Mouse (Mus musculus): ENCODE measurements around the gene Adam11. TPM values are rescaled to one million over a fixed set of nuclear protein-coding genes. Genes with fewer than 3 reads are reported as not detected.

Adam11 gene
- polyA plus RNA-seq, 1 experiment from 2014 or later = 5.3 TPM

DNA sequence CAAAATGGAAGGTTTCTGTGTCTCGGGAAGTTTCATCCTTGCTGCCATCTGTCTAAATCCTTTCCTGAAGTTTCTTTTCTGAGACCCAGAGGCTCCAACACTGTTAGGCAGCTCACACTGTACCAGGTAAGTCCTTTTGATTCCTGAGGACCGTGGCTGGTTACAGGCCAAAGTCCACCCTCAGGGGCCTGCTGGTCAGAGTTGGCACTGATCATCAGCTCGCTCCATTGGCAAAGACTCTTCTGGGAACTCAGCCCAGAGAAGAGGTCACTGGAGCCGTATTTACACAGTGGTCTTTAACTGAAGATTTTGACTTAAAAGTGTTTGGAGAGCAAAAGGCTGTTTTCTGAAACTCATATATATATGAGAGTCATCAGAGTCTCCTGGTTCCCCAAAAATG is 12.9 kb upstream of the Adam11 start:
- Histone ChIP-seq H3K36me3 (ENCODE audit: control insufficient read depth, insufficient read depth) (no peaks in the 10 kb centered on the region), H3K27me3 (ENCODE audit: control insufficient read depth, insufficient read depth, low read length) (no peaks in the 10 kb centered on the region; the same call in 1 of the 2 replicates), H3K9me3 (replicated peaks; ENCODE audit: control insufficient read depth, low read length) (no peaks in the 10 kb centered on the region), H3K4me1 (ENCODE audit: control insufficient read depth, insufficient read depth, low read length) (no peaks in the 10 kb centered on the region), H3K27ac (ENCODE audit: low read length) (no peak overlapping the region), H3K4me2 (ENCODE audit: low read depth, low read length) (no peak overlapping the region), H3K4me3 (ENCODE audit: low read length) (no peak overlapping the region), H3K9ac (ENCODE audit: low read length) (no peak overlapping the region)
- 57% methylated on average over 4 of the region's 4 CpGs for WGBS
- no peak for ATAC-seq (replicated peaks; ENCODE audit: extremely low read depth, insufficient read depth, low FRiP score)

DNA sequence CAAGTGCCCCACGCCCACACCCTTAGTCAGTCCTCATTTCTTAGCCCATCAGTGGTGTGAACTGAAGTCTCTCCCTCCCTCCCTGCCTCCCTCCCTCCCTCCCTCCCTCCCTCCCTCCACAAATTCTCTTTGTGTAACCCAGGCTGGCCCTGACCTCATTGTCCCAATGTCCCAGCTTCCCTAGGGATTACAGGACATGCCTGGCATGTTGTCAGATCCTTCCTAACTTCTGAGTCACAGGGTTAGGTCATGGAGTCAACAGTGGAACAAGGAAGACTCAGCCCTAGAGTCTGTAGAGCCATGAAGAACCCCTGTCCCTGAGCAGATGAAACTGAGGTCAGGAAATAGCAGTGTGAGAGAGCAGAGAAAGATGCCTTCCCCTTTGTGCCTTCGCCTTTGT is 11.5 kb upstream of the Adam11 start:
- H3K27ac ChIP-seq (ENCODE audit: low read length) = no peak overlapping the region
- no peak overlapping the region for H3K9ac ChIP-seq (ENCODE audit: low read length)
- no peak overlapping the region for H3K4me3 ChIP-seq (ENCODE audit: low read length)
- no peak for ATAC-seq (replicated peaks; ENCODE audit: extremely low read depth, insufficient read depth, low FRiP score)
- H3K4me2 ChIP-seq (ENCODE audit: low read depth, low read length) = no peak overlapping the region
- H3K4me1 ChIP-seq (ENCODE audit: control insufficient read depth, insufficient read depth, low read length) = peaks cover 11% of the 10 kb centered on the region
- no peaks in the 10 kb centered on the region; the same call in 1 of the 2 replicates for H3K27me3 ChIP-seq (ENCODE audit: control insufficient read depth, insufficient read depth, low read length)
- whole genome bisulfite sequencing = 84% methylated on average over 2 of the region's 2 CpGs
- no peaks in the 10 kb centered on the region for H3K9me3 ChIP-seq (replicated peaks; ENCODE audit: control insufficient read depth, low read length)
- no peaks in the 10 kb centered on the region for H3K36me3 ChIP-seq (ENCODE audit: control insufficient read depth, insufficient read depth)

DNA sequence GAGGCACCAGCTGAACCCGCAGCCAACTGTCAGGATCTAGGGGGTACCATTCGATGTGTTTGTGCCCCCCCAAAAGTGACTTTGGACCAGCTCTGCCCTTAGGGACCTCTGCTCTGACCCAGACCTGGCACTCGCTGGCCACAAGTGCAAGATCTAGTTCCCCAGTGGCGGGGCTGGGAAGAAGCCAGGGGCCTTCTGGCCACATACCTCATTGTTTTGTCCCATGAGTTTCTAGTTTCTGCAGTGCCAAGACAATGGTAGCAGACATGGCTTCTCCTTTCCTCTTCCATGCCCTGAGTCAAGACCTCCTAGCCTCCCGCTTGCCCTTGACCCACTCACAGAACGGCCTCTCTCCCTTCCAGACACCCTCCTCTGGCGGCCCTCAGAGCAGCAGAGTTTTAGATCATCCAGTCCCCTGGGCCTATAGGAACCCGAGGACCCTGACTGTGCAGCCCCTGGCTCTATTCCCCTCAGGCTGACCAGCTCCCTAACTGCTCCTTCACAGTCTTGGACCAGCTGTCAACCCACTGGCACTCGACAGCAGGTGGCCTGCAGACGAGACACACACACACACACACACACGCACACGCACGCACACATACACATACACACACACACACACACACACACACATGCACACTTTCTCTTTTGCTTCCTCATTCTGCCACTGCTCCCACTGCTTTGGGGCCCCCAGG is 8.2 kb upstream of the Adam11 start:
- no peak overlapping the region for H3K4me2 ChIP-seq (ENCODE audit: low read depth, low read length)
- ATAC-seq (replicated peaks; ENCODE audit: extremely low read depth, insufficient read depth, low FRiP score) = no peak
- H3K9ac ChIP-seq (ENCODE audit: low read length) = no peak overlapping the region
- H3K9me3 ChIP-seq (replicated peaks; ENCODE audit: control insufficient read depth, low read length) = no peaks in the 10 kb centered on the region
- 62% methylated on average over 13 of the region's 13 CpGs for WGBS
- no peaks in the 10 kb centered on the region for H3K36me3 ChIP-seq (ENCODE audit: control insufficient read depth, insufficient read depth)
- no peak overlapping the region for H3K4me3 ChIP-seq (ENCODE audit: low read length)
- no peaks in the 10 kb centered on the region; the same call in 1 of the 2 replicates for H3K27me3 ChIP-seq (ENCODE audit: control insufficient read depth, insufficient read depth, low read length)
- peaks cover 12% of the 10 kb centered on the region for H3K4me1 ChIP-seq (ENCODE audit: control insufficient read depth, insufficient read depth, low read length)
- no peak overlapping the region for H3K27ac ChIP-seq (ENCODE audit: low read length)

DNA sequence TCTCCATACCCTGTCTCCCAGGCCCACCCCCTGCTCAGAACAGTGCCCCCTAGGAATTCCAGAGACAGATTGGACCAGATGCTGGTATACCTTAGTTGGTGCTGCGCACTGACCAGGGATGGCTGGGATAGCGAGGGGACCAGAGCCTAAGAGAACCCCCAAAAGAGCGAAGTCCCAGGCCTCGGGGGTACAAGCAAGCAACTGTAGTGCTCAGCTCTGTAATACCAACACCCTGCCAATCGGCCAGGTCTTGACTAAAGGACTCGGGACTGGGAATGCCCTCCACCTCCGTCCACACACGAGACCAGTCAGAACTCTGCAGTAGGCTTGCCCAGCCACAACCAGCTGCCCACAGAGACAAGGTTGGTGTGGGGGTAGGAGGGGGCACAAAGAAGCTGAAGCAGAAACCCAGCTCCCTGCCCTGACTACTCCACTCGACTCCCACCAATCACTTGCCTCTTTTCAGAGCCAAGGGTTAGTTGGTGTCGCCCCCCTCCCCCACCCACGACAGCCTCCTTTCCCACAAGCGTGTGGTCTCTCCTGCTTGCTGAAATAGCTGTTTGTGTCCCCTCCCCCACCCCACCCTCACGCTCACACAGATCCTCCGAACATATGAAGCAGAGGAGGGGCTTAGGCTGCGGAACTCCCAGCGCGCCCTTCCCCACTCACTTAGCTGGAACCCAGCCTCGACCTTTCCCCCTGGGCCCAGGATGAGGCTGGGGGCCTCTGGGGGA is 7.5 kb upstream of the Adam11 start:
- H3K4me2 ChIP-seq (ENCODE audit: low read depth, low read length) = peak overlapping the region; percentile 50
- no peaks in the 10 kb centered on the region for H3K9me3 ChIP-seq (replicated peaks; ENCODE audit: control insufficient read depth, low read length)
- peak overlapping the region; percentile 5; the same call in 1 of the 2 replicates for H3K4me3 ChIP-seq (ENCODE audit: low read length)
- no peaks in the 10 kb centered on the region; the same call in 1 of the 2 replicates for H3K27me3 ChIP-seq (ENCODE audit: control insufficient read depth, insufficient read depth, low read length)
- 46% methylated on average over 18 of the region's 18 CpGs for WGBS
- H3K36me3 ChIP-seq (ENCODE audit: control insufficient read depth, insufficient read depth) = no peaks in the 10 kb centered on the region
- peak overlapping the region; percentile 48 for H3K27ac ChIP-seq (ENCODE audit: low read length)
- peaks cover 12% of the 10 kb centered on the region for H3K4me1 ChIP-seq (ENCODE audit: control insufficient read depth, insufficient read depth, low read length)
- peak; percentile 45 for ATAC-seq (replicated peaks; ENCODE audit: extremely low read depth, insufficient read depth, low FRiP score)
- peak overlapping the region; percentile 54 for H3K9ac ChIP-seq (ENCODE audit: low read length)

DNA sequence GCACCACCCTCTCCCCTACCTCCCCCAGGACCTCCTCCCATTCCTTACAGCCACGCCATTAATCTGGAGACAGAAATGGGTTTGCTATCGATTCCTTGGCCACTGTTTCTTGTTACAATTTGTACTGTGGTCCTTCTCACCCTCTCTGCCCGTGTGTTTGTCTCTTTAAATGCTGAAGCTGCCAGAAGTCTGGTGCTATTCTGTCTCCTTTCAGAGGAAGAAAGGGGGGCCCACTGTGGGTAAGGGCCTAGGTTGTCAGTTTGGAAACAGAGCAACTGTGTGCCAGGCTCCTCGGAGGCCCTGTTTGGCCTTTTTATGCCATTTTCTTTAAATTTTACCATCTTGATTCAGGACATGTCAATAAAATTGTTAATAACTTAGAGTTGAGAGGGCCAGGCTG is 6.8 kb upstream of the Adam11 start:
- H3K27me3 ChIP-seq (ENCODE audit: control insufficient read depth, insufficient read depth, low read length) = no peaks in the 10 kb centered on the region; the same call in 1 of the 2 replicates
- peak overlapping the region; percentile 54 for H3K9ac ChIP-seq (ENCODE audit: low read length)
- peak overlapping the region; percentile 5; the same call in 1 of the 2 replicates for H3K4me3 ChIP-seq (ENCODE audit: low read length)
- peaks cover 17% of the 10 kb centered on the region for H3K4me1 ChIP-seq (ENCODE audit: control insufficient read depth, insufficient read depth, low read length)
- no peaks in the 10 kb centered on the region for H3K36me3 ChIP-seq (ENCODE audit: control insufficient read depth, insufficient read depth)
- peak; percentile 37; the same call in 1 of the 2 replicates for ATAC-seq (replicated peaks; ENCODE audit: extremely low read depth, insufficient read depth, low FRiP score)
- no peaks in the 10 kb centered on the region for H3K9me3 ChIP-seq (replicated peaks; ENCODE audit: control insufficient read depth, low read length)
- peak overlapping the region; percentile 50 for H3K4me2 ChIP-seq (ENCODE audit: low read depth, low read length)
- peak overlapping the region; percentile 48 for H3K27ac ChIP-seq (ENCODE audit: low read length)
- WGBS = 28% methylated on average over 4 of the region's 4 CpGs

DNA sequence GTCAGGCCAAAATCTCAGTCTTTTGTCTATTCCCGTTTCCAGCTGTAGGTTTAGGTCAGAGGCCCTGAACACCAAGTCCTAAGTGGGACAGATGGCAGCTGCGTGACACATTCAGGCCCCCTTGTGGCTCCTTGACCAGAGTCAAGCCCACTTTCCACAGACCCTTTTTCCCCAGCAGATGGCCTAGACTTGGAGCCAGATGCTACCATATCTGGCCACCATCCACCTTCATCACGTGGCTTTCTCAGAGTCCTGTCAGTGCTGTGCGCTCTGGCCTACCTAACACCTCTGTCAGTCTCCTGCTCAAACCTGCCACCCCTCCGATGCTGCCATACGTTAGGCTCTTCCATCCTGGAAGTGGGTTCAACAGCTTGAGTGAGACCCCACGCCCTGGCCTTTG is 5.8 kb upstream of the Adam11 start:
- peaks cover 21% of the 10 kb centered on the region for H3K4me1 ChIP-seq (ENCODE audit: control insufficient read depth, insufficient read depth, low read length)
- H3K27me3 ChIP-seq (ENCODE audit: control insufficient read depth, insufficient read depth, low read length) = no peaks in the 10 kb centered on the region; the same call in 1 of the 2 replicates
- H3K27ac ChIP-seq (ENCODE audit: low read length) = no peak overlapping the region
- no peak overlapping the region for H3K9ac ChIP-seq (ENCODE audit: low read length)
- H3K4me2 ChIP-seq (ENCODE audit: low read depth, low read length) = no peak overlapping the region
- H3K4me3 ChIP-seq (ENCODE audit: low read length) = no peak overlapping the region
- WGBS = 75% methylated on average over 7 of the region's 7 CpGs
- no peaks in the 10 kb centered on the region for H3K9me3 ChIP-seq (replicated peaks; ENCODE audit: control insufficient read depth, low read length)
- H3K36me3 ChIP-seq (ENCODE audit: control insufficient read depth, insufficient read depth) = no peaks in the 10 kb centered on the region
- no peak for ATAC-seq (replicated peaks; ENCODE audit: extremely low read depth, insufficient read depth, low FRiP score)

DNA sequence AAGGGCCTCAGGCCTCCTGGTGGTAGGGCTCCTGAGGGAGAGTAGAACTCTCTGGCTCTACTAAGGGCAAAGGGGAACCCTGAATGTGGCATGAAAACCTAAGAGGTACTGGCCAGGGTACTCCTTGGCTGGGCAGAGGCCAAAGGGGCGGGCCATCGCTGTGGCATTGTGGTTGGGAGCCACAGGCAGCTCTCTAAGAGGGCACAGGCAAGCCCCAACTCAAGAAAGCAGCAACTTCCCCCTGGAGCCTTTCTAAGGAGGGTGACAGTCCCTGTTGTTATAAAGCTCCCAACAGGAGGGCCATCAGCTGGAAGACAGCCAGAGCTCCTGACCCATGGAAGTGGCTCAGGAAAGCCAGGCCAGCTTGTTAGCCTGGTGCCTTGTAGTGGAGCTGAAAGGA is 2.3 kb upstream of the Adam11 start:
- ATAC-seq (replicated peaks; ENCODE audit: extremely low read depth, insufficient read depth, low FRiP score) = no peak
- H3K36me3 ChIP-seq (ENCODE audit: control insufficient read depth, insufficient read depth) = no peaks in the 10 kb centered on the region
- H3K4me1 ChIP-seq (ENCODE audit: control insufficient read depth, insufficient read depth, low read length) = peaks cover 27% of the 10 kb centered on the region
- no peaks in the 10 kb centered on the region for H3K27me3 ChIP-seq (ENCODE audit: control insufficient read depth, insufficient read depth, low read length)
- 77% methylated on average over 2 of the region's 2 CpGs for WGBS
- H3K4me3 ChIP-seq (ENCODE audit: low read length) = no peak overlapping the region
- no peak overlapping the region for H3K9ac ChIP-seq (ENCODE audit: low read length)
- no peaks in the 10 kb centered on the region for H3K9me3 ChIP-seq (replicated peaks; ENCODE audit: control insufficient read depth, low read length)
- H3K27ac ChIP-seq (ENCODE audit: low read length) = no peak overlapping the region
- H3K4me2 ChIP-seq (ENCODE audit: low read depth, low read length) = no peak overlapping the region

DNA sequence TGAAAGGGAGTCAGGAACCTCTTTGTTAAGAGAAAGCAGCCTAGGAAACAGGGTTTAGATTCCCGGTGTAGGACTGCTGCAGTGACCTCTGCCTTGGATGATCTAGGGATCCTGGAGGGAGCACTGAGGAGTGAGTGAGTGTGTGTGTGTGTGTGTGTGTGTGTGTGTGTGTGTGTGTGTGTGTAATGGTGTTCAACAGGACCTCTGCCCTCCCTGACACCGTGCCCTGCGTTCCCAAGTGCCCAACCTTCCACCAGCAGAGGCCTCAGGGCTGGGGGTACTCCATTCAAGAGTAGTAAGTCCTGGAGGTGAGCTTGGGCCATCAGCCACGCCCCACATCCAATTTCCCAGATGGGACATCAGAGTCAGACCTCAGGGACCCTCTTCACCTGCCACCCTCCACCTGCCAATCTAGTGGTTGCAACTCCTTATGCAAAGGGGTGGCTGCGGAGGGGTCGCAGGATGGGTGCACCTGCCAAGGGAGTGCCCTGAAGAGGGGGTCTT is 382 bp upstream of the Adam11 start:
- Histone ChIP-seq H3K36me3 (ENCODE audit: control insufficient read depth, insufficient read depth) (no peaks in the 10 kb centered on the region), H3K27ac (ENCODE audit: low read length) (no peak overlapping the region), H3K9ac (ENCODE audit: low read length) (peak overlapping the region; percentile 79), H3K27me3 (ENCODE audit: control insufficient read depth, insufficient read depth, low read length) (0 out of 2 replicates have a peak, but pooled peaks cover 2% of the 10 kb centered on the region), H3K9me3 (replicated peaks; ENCODE audit: control insufficient read depth, low read length) (no peaks in the 10 kb centered on the region), H3K4me1 (ENCODE audit: control insufficient read depth, insufficient read depth, low read length) (peaks cover 18% of the 10 kb centered on the region), H3K4me3 (ENCODE audit: low read length) (peak overlapping the region; percentile 64), H3K4me2 (ENCODE audit: low read depth, low read length) (peak overlapping the region; percentile 84)
- 23% methylated on average over 6 of the region's 6 CpGs for WGBS
- ATAC-seq (replicated peaks; ENCODE audit: extremely low read depth, insufficient read depth, low FRiP score) = no peak

DNA sequence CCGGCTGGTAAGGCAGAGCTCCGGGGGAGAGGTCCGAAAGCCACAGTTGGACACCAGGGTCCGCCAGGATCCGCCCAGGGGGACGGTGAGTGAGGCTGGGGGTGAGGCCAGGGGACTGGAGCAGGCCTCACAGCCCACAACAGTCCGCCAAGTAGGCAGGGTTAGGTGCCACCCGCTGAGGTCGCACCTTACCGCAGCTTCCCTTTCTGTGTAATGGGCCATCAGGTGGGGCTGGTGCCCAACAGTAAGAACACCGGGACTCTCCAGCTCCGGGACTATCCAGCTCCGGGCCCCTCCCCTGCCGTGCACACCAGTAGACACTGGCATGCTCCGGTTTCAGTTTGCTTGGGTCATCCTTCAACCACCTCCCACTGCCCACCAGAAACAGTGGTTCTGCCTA is 1.0 kb downstream of the Adam11 start:
- H3K4me2 ChIP-seq (ENCODE audit: low read depth, low read length) = peak overlapping the region; percentile 84
- peak overlapping the region; percentile 79 for H3K9ac ChIP-seq (ENCODE audit: low read length)
- no peaks in the 10 kb centered on the region for H3K9me3 ChIP-seq (replicated peaks; ENCODE audit: control insufficient read depth, low read length)
- H3K27me3 ChIP-seq (ENCODE audit: control insufficient read depth, insufficient read depth, low read length) = 0 out of 2 replicates have a peak, but pooled peaks cover 2% of the 10 kb centered on the region
- H3K4me1 ChIP-seq (ENCODE audit: control insufficient read depth, insufficient read depth, low read length) = peaks cover 21% of the 10 kb centered on the region
- ATAC-seq (replicated peaks; ENCODE audit: extremely low read depth, insufficient read depth, low FRiP score) = 0 out of 2 replicates have a peak, but pooled peaks have one; percentile 7
- no peak overlapping the region for H3K27ac ChIP-seq (ENCODE audit: low read length)
- H3K4me3 ChIP-seq (ENCODE audit: low read length) = peak overlapping the region; percentile 64
- 21% methylated on average over 15 of the region's 15 CpGs for WGBS
- no peaks in the 10 kb centered on the region for H3K36me3 ChIP-seq (ENCODE audit: control insufficient read depth, insufficient read depth)

Data from heart, embryonic 16.5 days (tissue).